Mouse (Mus musculus) heart, postnatal 0 days (tissue): ENCODE data around the gene A230050P20Rik. TPM values are rescaled to one million over a fixed set of nuclear protein-coding genes. Genes with fewer than 3 reads are reported as not detected.

ENCODE experiments used
- ATAC-seq: fragments of 200-750 bp; cut with Nextera tagmentation; 2 replicates; pipeline ENCODE4 v1.8.0; 2017; ENCODE audit warnings: low read depth, moderate number of reproducible peaks, moderate library complexity; ENCODE audit not compliant: insufficient read depth
- DNase-seq: peaks from one replicate; pipeline ENCODE4 v3.0.0-alpha.2; 2016; ENCODE audit warnings: low spot score
- H3K27ac ChIP-seq: fragments of 300-500 bp; sonication (generic); 2 replicates; pipeline ENCODE4 v1.5.1; 2014; ENCODE audit warnings: low read depth, mild to moderate bottlenecking
- H3K27me3 ChIP-seq: fragments of 300-500 bp; sonication (generic); 2 replicates; pipeline ENCODE4 v1.6.1; 2014; ENCODE audit warnings: low read length, mixed read lengths; ENCODE audit not compliant: control insufficient read depth, insufficient read depth
- H3K36me3 ChIP-seq: fragments of 300-500 bp; sonication (generic); replicated peaks from 2 replicates; pipeline ENCODE4 v1.6.1; 2014; ENCODE audit warnings: low read length, mixed read lengths; ENCODE audit not compliant: control insufficient read depth, insufficient read depth
- H3K4me1 ChIP-seq: fragments of 300-500 bp; sonication (generic); 2 replicates; pipeline ENCODE4 v1.6.1; 2014; ENCODE audit warnings: antibody characterized with exemption; ENCODE audit not compliant: control insufficient read depth, insufficient read depth
- H3K4me2 ChIP-seq: fragments of 300-500 bp; sonication (generic); 2 replicates; pipeline ENCODE4 v1.6.1; 2014; ENCODE audit warnings: low read depth, mild to moderate bottlenecking, low read length, moderate library complexity
- H3K4me3 ChIP-seq: fragments of 300-500 bp; sonication (generic); 2 replicates; pipeline ENCODE4 v1.5.1; 2014; ENCODE audit warnings: low read depth, low read length
- H3K9ac ChIP-seq: fragments of 300-500 bp; sonication (generic); replicated peaks from 2 replicates; pipeline ENCODE4 v1.6.1; 2014; ENCODE audit warnings: low read depth, low read length, mixed read lengths
- H3K9me3 ChIP-seq: fragments of 300-500 bp; sonication (generic); replicated peaks from 2 replicates; pipeline ENCODE4 v1.6.1; 2016; ENCODE audit warnings: low read length; ENCODE audit not compliant: control insufficient read depth
- CTCF ChIP-seq: IDR thresholded peaks from 2 replicates; pipeline ENCODE4 v1.5.1; 2016; ENCODE audit warnings: antibody characterized with exemption, control low read depth, low read depth
- EP300 ChIP-seq: IDR thresholded peaks from 2 replicates; pipeline ENCODE4 v1.6.1; 2016; ENCODE audit warnings: antibody characterized with exemption, low read depth
- WGBS: fragments of 180-500 bp; shearing (Covaris S2); extraction: QIAGEN DNeasy Blood & Tissue Kit; methylation state at CpG from one replicate; pipeline ENCODE4 v1.1.7; 2014; 5-methylcytosine and 5-hydroxymethylcytosine counted together
- polyA plus RNA-seq: library from polyadenylated mRNA; unstranded; fragments of >200 nt; fragmentation: Nextera tagmentation; extraction: Ambion mirVana; gene quantifications from 2 replicates; pipeline ENCODE4 v1.2.1, GENCODE M21; 2015
- total RNA-seq: library from RNA; depleted of rRNA; stranded (reverse); fragments of >200 nt; gene quantifications from 2 replicates; pipeline ENCODE4 v1.2.3, GENCODE M21; 2014; ENCODE audit warnings: low replicate concordance

Gene A230050P20Rik
- total and polyA plus RNA-seq, 2 experiments from 2014 or later, result 5.3 to 6.8 TPM

- Histone ChIP-seq H3K9ac (no peak overlapping the region), H3K27ac (no peak overlapping the region), H3K4me1 (no peaks in the 10 kb centered on the region), H3K4me2 (no peak overlapping the region), H3K36me3 (no peaks in the 10 kb centered on the region), H3K27me3 (no peaks in the 10 kb centered on the region), H3K9me3 (no peaks in the 10 kb centered on the region), H3K4me3 (no peak overlapping the region)
- WGBS, result 48% methylated on average over 4 of the region's 4 CpGs
- no peak for ATAC-seq
- TF ChIP-seq EP300 (no peak), CTCF (no peak)
- DNase-seq, result no peak
Measured at GRCm38 (mm10) chr9:20862225-20862624, 6.2 kb upstream of the A230050P20Rik start.

- Histone ChIP-seq H3K4me1 (peaks cover 4% of the 10 kb centered on the region; the same call in 1 of the 2 replicates), H3K9ac (no peak overlapping the region), H3K4me3 (no peak overlapping the region), H3K27me3 (0 out of 2 replicates have a peak, but pooled peaks cover 15% of the 10 kb centered on the region), H3K27ac (no peak overlapping the region), H3K9me3 (no peaks in the 10 kb centered on the region), H3K36me3 (no peaks in the 10 kb centered on the region), H3K4me2 (no peak overlapping the region)
- DNase-seq, result no peak
- no peak for TF ChIP-seq CTCF
- no peak for TF ChIP-seq EP300
- 55% methylated on average over 3 of the region's 3 CpGs for WGBS
- ATAC-seq, result no peak
Measured at GRCm38 (mm10) chr9:20866879-20867278, 1.6 kb upstream of the A230050P20Rik start.

GRCm38 (mm10) chr9:20869246-20869645 lies 804 bp downstream of the A230050P20Rik start:
- ATAC-seq (no peak), DNase-seq (no peak)
- 7% methylated on average over 19 of the region's 19 CpGs for WGBS
- H3K4me3 ChIP-seq, result peak overlapping the region; percentile 66
- peak overlapping the region; percentile 57; the same call in 1 of the 2 replicates for H3K9ac ChIP-seq
- peak overlapping the region; percentile 81 for H3K4me2 ChIP-seq
- H3K27me3 ChIP-seq, result 0 out of 2 replicates have a peak, but pooled peaks cover 15% of the 10 kb centered on the region
- H3K4me1 ChIP-seq, result peaks cover 4% of the 10 kb centered on the region; the same call in 1 of the 2 replicates
- no peaks in the 10 kb centered on the region for H3K36me3 ChIP-seq
- TF ChIP-seq EP300 (no peak), CTCF (no peak)
- no peak overlapping the region for H3K27ac ChIP-seq
- H3K9me3 ChIP-seq, result no peaks in the 10 kb centered on the region

- peaks cover 4% of the 10 kb centered on the region; the same call in 1 of the 2 replicates for H3K4me1 ChIP-seq
- ATAC-seq (no peak), DNase-seq (no peak)
- no peaks in the 10 kb centered on the region for H3K9me3 ChIP-seq
- no peak overlapping the region for H3K9ac ChIP-seq
- no peaks in the 10 kb centered on the region for H3K36me3 ChIP-seq
- H3K27me3 ChIP-seq, result 0 out of 2 replicates have a peak, but pooled peaks cover 15% of the 10 kb centered on the region
- TF ChIP-seq CTCF, result no peak
- TF ChIP-seq EP300, result no peak
- H3K27ac ChIP-seq, result no peak overlapping the region
- 73% methylated on average over 12 of the region's 12 CpGs for WGBS
- no peak overlapping the region for H3K4me2 ChIP-seq
- H3K4me3 ChIP-seq, result no peak overlapping the region
Measured at GRCm38 (mm10) chr9:20870211-20871173, 2.0 kb downstream of the A230050P20Rik start.

GRCm38 (mm10) chr9:20872991-20873390 lies 4.5 kb downstream of the A230050P20Rik start:
- Histone ChIP-seq H3K9ac (no peak overlapping the region), H3K4me3 (no peak overlapping the region), H3K9me3 (no peaks in the 10 kb centered on the region), H3K27ac (no peak overlapping the region), H3K4me1 (peaks cover 4% of the 10 kb centered on the region; the same call in 1 of the 2 replicates), H3K4me2 (no peak overlapping the region), H3K36me3 (no peaks in the 10 kb centered on the region), H3K27me3 (0 out of 2 replicates have a peak, but pooled peaks cover 12% of the 10 kb centered on the region)
- TF ChIP-seq CTCF (no peak), EP300 (no peak)
- DNase-seq, result no peak
- WGBS, result 90% methylated on average over 10 of the region's 10 CpGs
- no peak for ATAC-seq
